Mouse (Mus musculus): ENCODE results near the gene Prkd2. TPM values are rescaled to one million over a fixed set of nuclear protein-coding genes. Genes with fewer than 3 reads are reported as not detected.

The Prkd2 gene
- polyA plus RNA-seq, 1 experiment from 2014 or later: 21.9 TPM

DNA sequence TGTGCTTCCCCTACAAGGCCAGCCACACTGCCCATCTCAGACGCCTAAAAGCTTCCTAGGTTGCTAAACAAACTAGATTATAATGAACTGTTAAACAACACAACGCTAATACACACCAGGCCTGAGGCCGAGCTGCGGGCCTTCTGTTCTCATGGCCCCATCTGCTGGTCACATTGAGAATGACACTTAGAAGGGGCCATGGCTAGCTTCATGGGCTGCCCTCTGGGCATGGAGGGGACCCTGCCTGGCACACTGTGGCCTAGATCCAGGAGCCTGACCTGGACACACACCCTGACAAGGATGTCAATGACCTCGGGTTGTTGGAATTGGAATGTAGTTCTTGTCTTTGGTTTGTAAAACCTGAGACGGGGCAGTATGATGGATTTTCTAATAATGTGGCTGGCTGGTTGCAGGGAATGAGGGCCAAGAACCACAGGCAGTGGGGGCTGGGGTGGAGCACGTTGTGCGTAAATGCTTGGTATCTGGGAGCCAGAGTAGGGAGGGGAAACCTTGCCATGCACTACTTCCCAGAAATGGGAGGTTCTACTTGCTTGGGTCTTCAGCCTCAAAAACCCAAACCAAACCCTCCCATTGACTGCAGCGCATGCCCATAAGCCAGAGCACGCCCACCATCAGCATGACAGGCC lies 71.2 kb downstream of the Prkd2 start:
- no peaks in the 10 kb centered on the region for H3K9me3 ChIP-seq
- no peak overlapping the region for H3K4me3 ChIP-seq
- no peaks in the 10 kb centered on the region for H3K27me3 ChIP-seq
- ATAC-seq (ENCODE audit: insufficient number of reproducible peaks, low FRiP score, low TSS enrichment, low read depth): peak; percentile 40; the same call in 1 of the 2 replicates
- peaks cover 38% of the 10 kb centered on the region for H3K4me1 ChIP-seq
- peaks cover 51% of the 10 kb centered on the region for H3K36me3 ChIP-seq
- WGBS: 29% methylated on average over 10 of the region's 10 CpGs
- H3K27ac ChIP-seq: peak overlapping the region; percentile 44; the same call in 1 of the 2 replicates
- H3K9ac ChIP-seq: no peak overlapping the region
- no peak overlapping the region for H3K4me2 ChIP-seq

DNA sequence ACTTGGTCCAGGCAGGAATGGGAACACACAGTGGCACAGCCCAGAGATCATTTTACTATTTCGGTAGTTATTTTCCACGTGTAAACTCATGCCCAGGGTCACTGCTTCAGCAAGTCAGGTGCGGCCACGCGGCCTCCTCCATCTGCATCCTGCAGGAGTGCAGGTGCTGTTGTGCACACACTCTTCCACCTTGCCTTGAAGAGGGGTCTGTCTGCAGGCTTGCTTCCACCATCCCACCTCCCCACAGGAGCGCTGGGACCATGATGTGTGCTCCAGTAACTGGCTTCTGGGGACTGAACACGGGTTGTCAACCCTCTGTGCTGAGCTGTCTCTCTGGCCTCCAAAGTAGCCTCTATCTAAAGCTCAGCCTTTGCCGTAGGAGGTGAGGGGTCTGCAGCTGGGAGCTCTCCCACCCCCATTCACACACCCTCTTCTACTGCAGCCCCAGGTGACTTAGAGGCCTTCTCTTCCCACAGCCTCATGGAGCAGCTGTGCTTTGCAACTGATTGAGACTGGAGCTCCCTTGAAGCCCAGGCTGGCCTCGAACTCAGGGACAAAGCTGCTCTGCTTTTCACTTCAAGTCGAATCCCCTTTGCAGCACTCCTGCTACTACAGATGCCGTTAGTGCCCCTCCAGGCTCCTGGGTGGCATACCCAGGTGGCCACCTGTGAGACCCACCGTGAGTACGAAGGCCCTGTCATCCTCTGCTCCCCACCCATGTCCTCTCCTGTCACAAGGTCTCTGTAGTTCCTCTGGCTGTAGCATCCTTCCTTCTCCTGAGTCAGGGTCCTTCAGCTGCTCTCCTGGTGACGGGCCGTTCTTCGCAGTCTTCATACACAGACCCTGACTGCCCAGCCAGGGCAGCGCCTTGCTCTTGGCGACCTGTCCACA lies 72.0 kb downstream of the Prkd2 start:
- Histone ChIP-seq H3K4me1 (peaks cover 38% of the 10 kb centered on the region), H3K4me2 (no peak overlapping the region), H3K36me3 (peaks cover 58% of the 10 kb centered on the region), H3K9me3 (no peaks in the 10 kb centered on the region), H3K27ac (0 out of 2 replicates have a peak overlapping the region, but pooled peaks have one; percentile 33), H3K27me3 (no peaks in the 10 kb centered on the region), H3K4me3 (no peak overlapping the region), H3K9ac (no peak overlapping the region)
- WGBS: 82% methylated on average over 18 of the region's 18 CpGs
- ATAC-seq (ENCODE audit: insufficient number of reproducible peaks, low FRiP score, low TSS enrichment, low read depth): no peak

DNA sequence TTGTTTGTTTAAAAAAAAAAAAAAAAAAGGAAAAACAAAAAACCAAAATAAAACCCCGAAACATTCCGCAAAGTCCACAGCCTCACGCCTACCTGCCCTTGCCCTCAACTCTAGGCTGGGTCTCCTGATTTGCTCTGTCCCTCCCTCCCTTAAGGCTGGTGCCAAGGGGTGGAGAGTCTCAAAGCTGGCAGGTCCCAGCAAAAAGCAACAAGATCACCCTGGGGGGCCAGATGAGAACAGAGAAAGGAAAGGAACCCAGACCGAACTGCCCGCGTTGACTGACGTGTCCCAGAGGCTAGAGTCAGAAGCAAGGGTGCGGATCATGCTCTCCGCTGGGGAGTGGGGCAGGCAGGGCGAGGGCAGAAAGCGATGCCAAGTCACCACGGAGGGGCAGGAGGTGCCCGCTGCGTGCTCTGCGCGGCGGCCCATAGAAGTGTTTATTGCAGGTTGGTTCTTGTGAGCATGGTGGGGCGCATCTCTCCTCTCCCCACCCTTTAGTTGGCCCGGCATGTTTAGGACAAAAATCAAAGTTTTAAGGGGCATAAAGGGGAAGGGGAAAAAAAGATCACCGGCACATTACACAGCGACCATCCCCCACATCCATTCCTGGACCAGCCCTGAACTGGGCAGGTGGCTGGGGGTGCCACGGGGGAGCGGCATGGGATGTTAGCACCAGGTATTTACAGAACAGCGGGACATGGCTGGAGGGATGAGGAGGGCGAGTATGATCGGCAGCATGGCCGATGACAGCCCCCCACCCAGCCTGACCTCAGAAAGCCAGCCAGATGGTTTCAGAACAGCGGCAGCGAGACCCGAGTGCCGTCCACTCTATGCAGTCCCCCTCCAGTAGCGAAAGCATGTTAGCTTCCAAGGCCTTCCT lies 73.0 kb downstream of the Prkd2 start:
- H3K36me3 ChIP-seq: peaks cover 60% of the 10 kb centered on the region
- 88% methylated on average over 32 of the region's 32 CpGs for WGBS
- H3K9ac ChIP-seq: no peak overlapping the region
- H3K9me3 ChIP-seq: no peaks in the 10 kb centered on the region
- H3K4me2 ChIP-seq: no peak overlapping the region
- peaks cover 45% of the 10 kb centered on the region for H3K4me1 ChIP-seq
- no peaks in the 10 kb centered on the region for H3K27me3 ChIP-seq
- H3K4me3 ChIP-seq: no peak overlapping the region
- no peak for ATAC-seq (ENCODE audit: insufficient number of reproducible peaks, low FRiP score, low TSS enrichment, low read depth)
- no peak overlapping the region for H3K27ac ChIP-seq

GRCm38 (mm10) chr7:16916342-16917265 lies 73.9 kb downstream of the Prkd2 start:
- Histone ChIP-seq H3K36me3 (peaks cover 60% of the 10 kb centered on the region), H3K4me3 (no peak overlapping the region), H3K9me3 (no peaks in the 10 kb centered on the region), H3K4me1 (peaks cover 54% of the 10 kb centered on the region), H3K4me2 (no peak overlapping the region), H3K27me3 (no peaks in the 10 kb centered on the region), H3K9ac (no peak overlapping the region), H3K27ac (no peak overlapping the region)
- no peak for ATAC-seq (ENCODE audit: insufficient number of reproducible peaks, low FRiP score, low TSS enrichment, low read depth)
- WGBS: 82% methylated on average over 30 of the region's 30 CpGs

DNA sequence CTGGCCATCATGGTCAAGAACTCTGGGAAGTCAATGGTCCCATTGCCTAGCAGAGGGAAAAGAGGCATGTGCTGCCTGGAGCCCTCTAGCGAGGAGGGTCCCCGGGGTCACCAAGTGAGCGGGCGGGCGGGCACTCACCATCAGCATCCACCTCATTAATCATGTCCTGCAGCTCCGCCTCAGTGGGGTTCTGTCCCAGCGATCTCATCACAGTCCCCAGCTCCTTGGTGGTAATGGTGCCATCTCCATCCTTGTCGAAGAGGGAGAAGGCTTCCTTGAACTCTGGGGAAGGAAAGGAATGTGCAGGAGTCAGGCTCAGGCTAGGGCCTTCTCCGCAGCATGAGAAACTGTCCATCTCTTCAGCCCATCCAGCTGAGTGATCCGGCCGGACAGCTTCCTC lies 74.7 kb downstream of the Prkd2 start:
- no peak for ATAC-seq (ENCODE audit: insufficient number of reproducible peaks, low FRiP score, low TSS enrichment, low read depth)
- Histone ChIP-seq H3K4me2 (no peak overlapping the region), H3K27ac (no peak overlapping the region), H3K9ac (no peak overlapping the region), H3K4me1 (peaks cover 56% of the 10 kb centered on the region), H3K9me3 (no peaks in the 10 kb centered on the region), H3K27me3 (no peaks in the 10 kb centered on the region), H3K36me3 (peaks cover 60% of the 10 kb centered on the region), H3K4me3 (no peak overlapping the region)
- WGBS: 74% methylated on average over 11 of the region's 11 CpGs

DNA sequence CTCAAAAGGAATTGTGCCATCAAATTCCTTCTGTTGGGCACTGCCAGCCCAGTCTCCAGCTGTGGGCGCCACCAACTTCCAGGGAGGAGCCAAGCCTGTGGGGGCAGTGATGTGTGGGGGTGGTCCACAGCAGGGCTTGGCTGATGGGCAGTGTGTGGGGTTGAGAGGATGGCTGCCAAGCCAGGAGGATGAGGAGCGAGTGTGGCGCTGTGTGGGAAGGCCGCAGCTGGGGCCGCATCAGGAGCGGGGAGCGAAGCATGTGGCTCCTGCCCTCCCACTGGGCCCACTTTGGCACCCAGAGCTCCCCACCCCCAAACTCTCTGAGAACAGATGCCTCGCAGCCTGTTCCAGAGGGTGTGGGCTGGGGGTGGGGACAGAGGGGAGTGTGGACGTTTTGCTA lies 75.3 kb downstream of the Prkd2 start:
- Histone ChIP-seq H3K9me3 (no peaks in the 10 kb centered on the region), H3K9ac (no peak overlapping the region), H3K36me3 (peaks cover 60% of the 10 kb centered on the region), H3K4me2 (no peak overlapping the region), H3K27ac (no peak overlapping the region), H3K4me3 (no peak overlapping the region), H3K27me3 (no peaks in the 10 kb centered on the region), H3K4me1 (peaks cover 60% of the 10 kb centered on the region)
- WGBS: 70% methylated on average over 9 of the region's 9 CpGs
- no peak for ATAC-seq (ENCODE audit: insufficient number of reproducible peaks, low FRiP score, low TSS enrichment, low read depth)

- H3K9ac ChIP-seq: no peak overlapping the region
- no peak for ATAC-seq (ENCODE audit: insufficient number of reproducible peaks, low FRiP score, low TSS enrichment, low read depth)
- H3K4me1 ChIP-seq: peaks cover 59% of the 10 kb centered on the region
- peaks cover 60% of the 10 kb centered on the region for H3K36me3 ChIP-seq
- H3K9me3 ChIP-seq: no peaks in the 10 kb centered on the region
- no peak overlapping the region for H3K27ac ChIP-seq
- H3K4me3 ChIP-seq: no peak overlapping the region
- no peaks in the 10 kb centered on the region for H3K27me3 ChIP-seq
- H3K4me2 ChIP-seq: no peak overlapping the region
- 63% methylated on average over 3 of the region's 3 CpGs for WGBS
Observed at GRCm38 (mm10) chr7:16918670-16919069, 76.0 kb downstream of the Prkd2 start.

DNA sequence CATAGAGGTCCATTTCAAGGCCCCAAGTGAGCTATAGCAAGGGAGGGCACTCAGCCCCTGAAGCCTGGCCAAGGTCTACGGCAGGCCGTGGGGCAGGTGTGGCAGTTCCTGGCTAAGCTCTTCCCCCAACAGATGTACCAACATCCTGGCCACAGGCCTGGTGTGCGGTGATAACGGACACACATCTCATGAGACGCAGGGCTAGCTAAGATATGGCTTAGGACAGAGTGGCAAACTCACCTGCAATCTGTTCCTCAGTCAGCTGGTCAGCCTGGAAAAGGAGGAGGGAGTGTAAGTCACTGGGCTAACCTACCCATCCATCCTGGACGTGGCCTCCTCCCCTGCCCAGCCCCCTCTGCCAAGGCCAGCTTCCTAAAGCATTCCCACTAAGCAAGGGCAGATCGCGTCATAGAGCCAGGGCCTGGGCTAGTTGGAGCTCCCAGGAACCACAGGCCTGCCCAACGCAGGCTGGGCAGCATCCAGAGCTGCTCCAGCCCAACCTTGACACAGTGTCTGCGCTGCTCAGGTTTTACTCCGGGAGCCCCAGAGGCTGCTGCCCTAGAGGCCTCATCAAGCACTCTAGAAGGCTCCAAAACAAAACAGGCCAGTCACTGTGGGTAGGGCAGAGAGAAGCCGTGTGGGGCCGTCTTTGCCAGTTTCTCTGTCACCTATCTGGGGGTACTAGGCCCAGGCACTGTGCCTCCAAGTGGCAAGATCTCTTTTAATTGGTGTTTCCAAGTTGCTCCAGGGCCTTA lies 76.9 kb downstream of the Prkd2 start:
- Histone ChIP-seq H3K4me2 (0 out of 2 replicates have a peak overlapping the region, but pooled peaks have one; percentile 17), H3K27me3 (no peaks in the 10 kb centered on the region), H3K36me3 (peaks cover 52% of the 10 kb centered on the region), H3K9ac (peak overlapping the region; percentile 7; the same call in 1 of the 2 replicates), H3K4me1 (peaks cover 51% of the 10 kb centered on the region), H3K9me3 (no peaks in the 10 kb centered on the region), H3K4me3 (no peak overlapping the region; the same call in 1 of the 2 replicates), H3K27ac (peak overlapping the region; percentile 51; the same call in 1 of the 2 replicates)
- no peak for ATAC-seq (ENCODE audit: insufficient number of reproducible peaks, low FRiP score, low TSS enrichment, low read depth)
- whole genome bisulfite sequencing: 74% methylated on average over 13 of the region's 13 CpGs
